Mouse (Mus musculus) heart, postnatal 0 days (tissue): ENCODE results near the gene Plcl2.

Experiments used
- CTCF ChIP-seq: IDR thresholded peaks from 2 replicates; pipeline ENCODE4 v1.5.1; 2016; ENCODE audit warnings: antibody characterized with exemption, control low read depth, low read depth
- EP300 ChIP-seq: IDR thresholded peaks from 2 replicates; pipeline ENCODE4 v1.6.1; 2016; ENCODE audit warnings: antibody characterized with exemption, low read depth

- TF ChIP-seq CTCF (no peak), EP300 (no peak)
These were observed 141.5 kb downstream of the Plcl2 start for GRCm38 (mm10) chr17:50650535-50651223.
